Mouse (Mus musculus) intestine, embryonic 15.5 days (tissue): Measurements from ENCODE around the gene Ccser1. TPM values are rescaled to one million over a fixed set of nuclear protein-coding genes. Genes with fewer than 3 reads are reported as not detected.
A peak's percentile ranks its signal among the peaks of the same experiment; 100 is the strongest.
"Not testable (repeated sequence)": the region's sequence is repeated elsewhere in the genome, so short reads cannot be mapped to it uniquely, and the experiment has no call there.

Experiments
- ATAC-seq: fragments of 200-750 bp; cut with Nextera tagmentation; 2 replicates; pipeline ENCODE4 v1.8.0; 2017; ENCODE audit warnings: moderate TSS enrichment, moderate library complexity
- H3K27ac ChIP-seq: fragments of 300-500 bp; sonication (generic); 2 replicates; pipeline ENCODE4 v1.5.1; 2015; ENCODE audit warnings: mild to moderate bottlenecking, inconsistent platforms
- H3K27me3 ChIP-seq: fragments of 300-500 bp; sonication (generic); replicated peaks from 2 replicates; pipeline ENCODE4 v1.6.1; 2015; ENCODE audit warnings: inconsistent platforms
- H3K36me3 ChIP-seq: fragments of 300-500 bp; sonication (generic); 2 replicates; pipeline ENCODE4 v1.6.1; 2015; ENCODE audit warnings: inconsistent platforms
- H3K4me1 ChIP-seq: fragments of 300-500 bp; sonication (generic); replicated peaks from 2 replicates; pipeline ENCODE4 v1.6.1; 2015; ENCODE audit warnings: inconsistent platforms
- H3K4me2 ChIP-seq: fragments of 300-500 bp; sonication (generic); replicated peaks from 2 replicates; pipeline ENCODE4 v1.6.1; 2015; ENCODE audit warnings: mild to moderate bottlenecking, inconsistent platforms
- H3K4me3 ChIP-seq: fragments of 300-500 bp; sonication (generic); replicated peaks from 2 replicates; pipeline ENCODE4 v1.5.1; 2015; ENCODE audit warnings: inconsistent platforms
- H3K9ac ChIP-seq: fragments of 300-500 bp; sonication (generic); 2 replicates; pipeline ENCODE4 v1.6.1; 2015; ENCODE audit warnings: inconsistent platforms
- H3K9me3 ChIP-seq: fragments of 300-500 bp; sonication (generic); 2 replicates; pipeline ENCODE4 v1.6.1; 2016; ENCODE audit warnings: inconsistent platforms
- WGBS: fragments of 180-500 bp; shearing (Covaris S2); methylation state at CpG from one replicate; pipeline ENCODE4 v1.1.7; 2015; 5-methylcytosine and 5-hydroxymethylcytosine counted together
- polyA plus RNA-seq: library from polyadenylated mRNA; unstranded; fragments of >200 nt; fragmentation: Nextera tagmentation; extraction: Ambion mirVana; gene quantifications from 2 replicates; pipeline ENCODE4 v1.2.1, GENCODE M21; 2015

Gene Ccser1
- polyA plus RNA-seq, 1 experiment from 2014 or later: 5.6 TPM

DNA sequence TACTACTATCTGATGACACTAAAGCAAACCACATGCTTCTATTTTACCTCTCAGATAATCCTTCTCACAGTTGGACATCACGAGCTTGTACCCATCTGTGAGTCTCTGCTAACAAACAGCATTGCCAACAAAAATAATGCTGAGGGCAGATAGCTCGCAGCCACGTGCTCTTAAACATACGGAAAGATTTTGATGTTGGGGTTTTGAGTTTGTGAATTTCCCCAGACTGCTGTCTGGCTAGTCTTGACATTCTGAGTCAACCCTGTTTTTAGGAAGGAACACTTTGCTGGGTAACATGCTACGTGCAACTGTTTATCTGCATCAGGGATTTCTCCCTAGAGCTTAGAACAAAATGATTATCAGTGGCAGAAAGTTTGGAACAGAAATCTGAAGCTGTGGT is 52.9 kb downstream of the Ccser1 start:
- H3K4me2 ChIP-seq: no peak overlapping the region

DNA sequence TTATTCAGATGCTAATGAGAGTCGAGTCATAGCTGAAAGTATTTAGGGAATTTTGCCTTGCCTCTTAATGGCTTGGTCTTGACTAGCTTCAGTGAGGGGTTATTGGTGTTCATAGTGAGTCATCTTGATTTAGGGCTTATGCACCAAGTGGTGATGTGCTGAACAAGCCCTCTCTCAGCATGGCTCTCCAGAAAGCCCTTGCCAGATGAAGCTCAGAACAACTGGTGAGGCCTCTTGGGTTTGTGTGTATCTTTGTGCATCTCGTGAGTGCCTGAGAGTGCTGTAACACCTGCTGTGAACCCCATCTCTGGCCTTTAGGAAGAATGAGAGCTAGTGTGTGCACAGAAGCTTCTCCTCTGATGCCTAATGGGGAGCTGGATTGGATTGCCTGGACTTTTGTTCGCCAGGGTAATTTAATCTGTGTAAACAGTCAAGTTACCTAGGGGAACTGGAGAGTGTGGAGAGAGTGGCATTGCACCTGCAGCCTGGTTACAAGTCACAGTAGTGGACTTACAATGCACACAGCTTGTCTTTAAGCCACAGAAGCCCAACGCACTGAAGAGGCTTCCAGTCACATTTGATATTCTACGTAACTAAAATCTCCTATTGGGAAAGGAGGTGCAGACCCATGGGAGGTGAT is 53.5 kb downstream of the Ccser1 start:
- H3K27ac ChIP-seq: no peak overlapping the region
- H3K4me1 ChIP-seq: no peaks in the 10 kb centered on the region
- ATAC-seq: peak; percentile 53
- no peak overlapping the region for H3K4me2 ChIP-seq
- no peaks in the 10 kb centered on the region for H3K9me3 ChIP-seq
- 44% methylated on average over 5 of the region's 5 CpGs for WGBS
- H3K27me3 ChIP-seq: no peaks in the 10 kb centered on the region
- no peaks in the 10 kb centered on the region for H3K36me3 ChIP-seq
- no peak overlapping the region for H3K4me3 ChIP-seq
- H3K9ac ChIP-seq: no peak overlapping the region

More for the DNA sequence above, 52.9 kb downstream of the Ccser1 start:
- Histone ChIP-seq H3K9ac (no peak overlapping the region), H3K36me3 (no peaks in the 10 kb centered on the region), H3K27ac (no peak overlapping the region), H3K4me1 (no peaks in the 10 kb centered on the region), H3K9me3 (no peaks in the 10 kb centered on the region), H3K4me3 (no peak overlapping the region), H3K27me3 (no peaks in the 10 kb centered on the region)
- WGBS: 71% methylated on average over 5 of the region's 5 CpGs
- no peak for ATAC-seq

DNA sequence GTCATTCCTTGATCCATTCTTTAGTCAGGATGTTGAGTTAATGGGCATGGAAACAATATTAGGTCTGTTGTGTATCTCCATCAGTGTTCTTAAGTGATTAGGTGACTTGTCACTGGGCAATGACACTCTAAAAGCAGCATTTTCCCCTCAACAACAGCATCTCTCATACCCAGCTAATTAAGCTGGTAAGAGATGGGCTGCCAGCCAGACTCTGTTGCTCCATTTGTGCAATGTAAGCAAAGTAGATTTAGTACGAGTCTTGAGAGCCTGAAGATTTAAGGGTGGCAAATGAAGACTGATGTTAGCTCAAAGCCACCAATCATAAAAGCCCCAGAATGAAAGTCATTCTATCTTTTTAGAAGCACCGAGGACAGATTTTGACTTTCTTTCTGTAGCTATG is 60.5 kb downstream of the Ccser1 start:
- Histone ChIP-seq H3K36me3 (no peaks in the 10 kb centered on the region), H3K9me3 (no peaks in the 10 kb centered on the region), H3K27ac (no peak overlapping the region), H3K4me1 (no peaks in the 10 kb centered on the region), H3K9ac (no peak overlapping the region), H3K4me2 (no peak overlapping the region), H3K4me3 (no peak overlapping the region), H3K27me3 (no peaks in the 10 kb centered on the region)
- no peak for ATAC-seq
- WGBS: 80% methylated on average over 2 of the region's 2 CpGs

DNA sequence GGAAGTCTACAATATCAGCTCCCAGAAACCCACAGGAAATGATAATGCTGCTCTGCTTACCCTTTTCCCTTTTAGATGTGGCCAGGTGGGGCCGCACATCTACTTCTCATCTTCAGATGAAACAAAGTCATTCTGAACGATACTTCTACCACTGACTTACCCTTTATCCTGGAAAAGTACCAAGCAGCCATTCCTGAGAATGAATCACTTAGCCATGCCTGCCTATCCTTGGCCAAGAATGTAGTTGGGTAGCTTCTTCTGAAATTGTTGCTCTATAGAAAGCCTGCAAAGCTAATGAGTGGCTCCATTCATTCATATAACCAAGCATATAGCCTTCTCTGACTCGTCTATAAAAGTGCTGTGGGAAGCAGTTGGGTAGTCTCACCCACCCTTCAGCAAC is 62.4 kb downstream of the Ccser1 start:
- Histone ChIP-seq H3K4me1 (no peaks in the 10 kb centered on the region), H3K9me3 (no peaks in the 10 kb centered on the region), H3K4me3 (no peak overlapping the region), H3K27ac (no peak overlapping the region), H3K9ac (no peak overlapping the region), H3K27me3 (no peaks in the 10 kb centered on the region), H3K36me3 (no peaks in the 10 kb centered on the region), H3K4me2 (no peak overlapping the region)
- ATAC-seq: no peak
- WGBS: 86% methylated on average over 3 of the region's 3 CpGs

DNA sequence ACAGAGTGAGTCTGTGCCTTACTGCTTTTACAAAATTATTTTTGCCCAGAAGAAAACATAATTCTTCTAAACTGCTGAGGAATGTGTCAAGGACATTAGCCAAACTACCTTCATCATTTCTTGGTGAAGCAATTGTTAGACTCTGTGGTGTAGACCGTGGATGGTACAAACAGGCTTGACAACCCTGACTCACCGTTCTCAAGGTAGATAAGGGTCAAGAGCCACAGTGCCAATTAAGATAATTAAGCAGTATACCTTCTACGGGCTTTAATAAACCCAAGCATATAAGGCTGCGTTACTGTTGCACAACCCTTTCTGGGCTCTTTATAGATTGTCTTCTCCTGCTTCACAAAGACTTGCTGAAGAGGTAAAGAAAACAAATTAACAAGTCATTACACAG is 66.4 kb downstream of the Ccser1 start:
- ATAC-seq: peak; percentile 80
- Histone ChIP-seq H3K27me3 (no peaks in the 10 kb centered on the region), H3K9ac (no peak overlapping the region), H3K27ac (no peak overlapping the region), H3K4me3 (no peak overlapping the region), H3K36me3 (no peaks in the 10 kb centered on the region), H3K4me2 (no peak overlapping the region), H3K4me1 (no peaks in the 10 kb centered on the region), H3K9me3 (no peaks in the 10 kb centered on the region)
- WGBS: 58% methylated on average over 4 of the region's 4 CpGs

DNA sequence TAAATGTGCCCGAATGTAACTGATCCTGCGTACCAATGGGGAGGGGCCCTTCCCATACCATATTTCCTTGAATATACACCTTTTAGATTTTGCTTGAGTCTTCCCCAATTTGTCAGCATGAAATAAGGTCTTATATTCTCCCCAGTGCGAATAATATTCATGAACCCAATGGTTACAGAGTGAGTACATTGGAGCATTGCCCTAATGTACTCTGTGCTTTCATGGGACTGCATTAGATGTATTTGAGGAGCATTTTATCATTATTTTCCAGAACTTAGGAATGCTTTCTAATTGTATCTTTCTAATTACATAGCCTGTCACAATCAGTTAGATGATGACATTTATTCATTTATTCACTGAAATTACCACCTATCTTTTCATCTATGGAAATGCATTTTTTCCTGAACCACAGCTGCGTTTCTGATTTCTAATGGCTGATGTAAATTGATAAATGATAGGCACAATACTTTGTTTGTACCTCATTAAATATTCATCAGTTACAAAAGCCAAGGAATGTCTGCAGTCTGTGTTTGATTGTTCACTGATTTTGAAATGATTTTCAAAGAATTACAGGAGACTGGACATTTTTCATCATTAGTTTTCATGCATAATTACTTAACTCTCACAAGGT is 67.8 kb downstream of the Ccser1 start:
- Histone ChIP-seq H3K4me1 (no peaks in the 10 kb centered on the region), H3K4me3 (no peak overlapping the region), H3K36me3 (no peaks in the 10 kb centered on the region), H3K27me3 (no peaks in the 10 kb centered on the region), H3K27ac (no peak overlapping the region), H3K9ac (no peak overlapping the region), H3K9me3 (no peaks in the 10 kb centered on the region), H3K4me2 (no peak overlapping the region)
- no peak for ATAC-seq
- 79% methylated on average over 4 of the region's 4 CpGs for WGBS

DNA sequence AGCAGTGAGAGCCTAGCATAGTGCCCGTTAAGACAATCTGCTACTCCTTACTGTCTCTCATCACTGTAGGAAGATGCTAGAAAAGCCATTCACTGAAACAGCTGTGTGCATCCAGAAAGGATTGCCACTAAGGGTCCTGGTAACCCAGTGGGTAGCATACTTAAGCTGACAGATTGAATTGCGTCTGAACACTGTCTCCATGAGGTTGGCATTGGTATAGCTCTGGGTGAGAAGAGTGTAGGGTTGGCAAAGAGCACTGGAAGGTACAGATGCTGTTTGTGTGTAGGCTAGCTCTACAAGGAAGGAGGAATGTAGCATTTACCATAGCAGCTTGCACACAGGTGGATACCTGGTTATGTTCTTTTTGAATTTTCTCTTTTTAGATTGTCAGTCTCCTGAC is 68.6 kb downstream of the Ccser1 start:
- Histone ChIP-seq H3K36me3 (no peaks in the 10 kb centered on the region), H3K27ac (no peak overlapping the region), H3K27me3 (no peaks in the 10 kb centered on the region), H3K4me1 (no peaks in the 10 kb centered on the region), H3K9me3 (no peaks in the 10 kb centered on the region), H3K4me2 (no peak overlapping the region), H3K9ac (no peak overlapping the region), H3K4me3 (no peak overlapping the region)
- 80% methylated on average over 2 of the region's 2 CpGs for WGBS
- no peak for ATAC-seq

DNA sequence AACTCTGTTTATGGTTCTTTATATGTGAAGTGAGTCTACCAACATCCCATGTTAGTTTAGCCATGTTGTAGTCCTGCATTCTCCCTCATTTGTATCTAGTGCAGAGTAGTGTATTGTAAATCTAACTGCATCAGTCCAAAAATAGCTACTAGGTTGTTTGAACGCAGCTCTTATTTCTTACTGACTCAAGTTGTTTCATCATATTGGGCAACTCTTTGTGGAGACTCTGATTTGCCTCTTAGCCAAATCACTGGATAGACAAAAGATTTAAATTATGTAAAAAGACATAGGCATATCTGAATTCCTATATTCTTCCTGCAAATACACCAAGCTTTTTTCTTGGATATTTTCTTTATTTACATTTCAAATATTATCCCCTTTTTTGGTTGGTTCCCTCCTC is 71.1 kb downstream of the Ccser1 start:
- Histone ChIP-seq H3K9ac (no peak overlapping the region), H3K27ac (no peak overlapping the region), H3K4me1 (no peaks in the 10 kb centered on the region), H3K4me2 (no peak overlapping the region), H3K4me3 (no peak overlapping the region), H3K36me3 (no peaks in the 10 kb centered on the region), H3K9me3 (no peaks in the 10 kb centered on the region), H3K27me3 (no peaks in the 10 kb centered on the region)
- WGBS: 78% methylated on average over 1 of the region's 1 CpGs
- no peak for ATAC-seq

DNA sequence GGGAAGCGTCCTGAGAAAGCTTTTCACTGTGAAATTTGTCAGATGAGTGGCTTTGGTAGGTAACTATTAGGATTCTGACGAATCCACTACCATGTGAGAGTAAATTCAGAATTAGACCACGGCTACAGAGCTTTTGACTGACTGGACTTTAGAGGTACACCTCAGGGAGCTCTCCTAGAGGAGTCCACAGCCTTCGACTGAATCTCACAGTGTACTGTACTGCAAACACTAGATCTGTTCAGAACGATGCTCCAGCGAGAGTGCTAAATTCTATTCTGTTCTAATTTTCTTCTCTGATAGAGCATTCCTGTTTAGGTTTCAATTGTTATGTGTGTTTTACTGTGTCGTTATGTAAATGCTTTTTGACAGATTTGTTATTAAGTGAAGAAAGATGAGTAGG is 72.8 kb downstream of the Ccser1 start:
- no peak overlapping the region for H3K9ac ChIP-seq
- H3K27ac ChIP-seq: no peak overlapping the region
- no peak overlapping the region for H3K4me3 ChIP-seq
- H3K4me1 ChIP-seq: no peaks in the 10 kb centered on the region
- no peaks in the 10 kb centered on the region for H3K27me3 ChIP-seq
- WGBS: 83% methylated on average over 7 of the region's 7 CpGs
- no peak overlapping the region for H3K4me2 ChIP-seq
- H3K36me3 ChIP-seq: no peaks in the 10 kb centered on the region
- ATAC-seq: no peak
- H3K9me3 ChIP-seq: no peaks in the 10 kb centered on the region

DNA sequence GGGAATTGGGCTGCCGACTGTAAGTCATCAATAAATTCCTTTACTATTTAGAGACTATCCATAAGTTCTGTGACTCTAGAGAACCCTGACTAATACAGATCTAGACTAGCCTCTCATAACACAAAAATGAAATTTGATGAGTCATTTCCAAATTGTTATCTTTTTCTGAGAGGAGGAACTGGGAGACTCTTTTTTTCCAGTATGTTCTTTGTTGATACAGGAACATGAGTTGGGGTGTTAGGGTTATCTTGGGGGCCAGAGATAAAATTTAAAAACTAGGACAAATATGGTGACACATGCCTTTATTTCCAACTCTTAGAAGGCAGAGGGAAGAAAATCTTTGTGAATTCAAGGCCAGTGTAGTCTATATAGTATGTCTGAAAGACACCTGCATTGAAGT is 75.8 kb downstream of the Ccser1 start:
- H3K27me3 ChIP-seq, H3K9ac ChIP-seq, H3K4me1 ChIP-seq, ATAC-seq, H3K27ac ChIP-seq, H3K36me3 ChIP-seq, H3K9me3 ChIP-seq, H3K4me2 ChIP-seq, H3K4me3 ChIP-seq: not testable (repeated sequence)
- WGBS: 93% methylated on average over 1 of the region's 1 CpGs

DNA sequence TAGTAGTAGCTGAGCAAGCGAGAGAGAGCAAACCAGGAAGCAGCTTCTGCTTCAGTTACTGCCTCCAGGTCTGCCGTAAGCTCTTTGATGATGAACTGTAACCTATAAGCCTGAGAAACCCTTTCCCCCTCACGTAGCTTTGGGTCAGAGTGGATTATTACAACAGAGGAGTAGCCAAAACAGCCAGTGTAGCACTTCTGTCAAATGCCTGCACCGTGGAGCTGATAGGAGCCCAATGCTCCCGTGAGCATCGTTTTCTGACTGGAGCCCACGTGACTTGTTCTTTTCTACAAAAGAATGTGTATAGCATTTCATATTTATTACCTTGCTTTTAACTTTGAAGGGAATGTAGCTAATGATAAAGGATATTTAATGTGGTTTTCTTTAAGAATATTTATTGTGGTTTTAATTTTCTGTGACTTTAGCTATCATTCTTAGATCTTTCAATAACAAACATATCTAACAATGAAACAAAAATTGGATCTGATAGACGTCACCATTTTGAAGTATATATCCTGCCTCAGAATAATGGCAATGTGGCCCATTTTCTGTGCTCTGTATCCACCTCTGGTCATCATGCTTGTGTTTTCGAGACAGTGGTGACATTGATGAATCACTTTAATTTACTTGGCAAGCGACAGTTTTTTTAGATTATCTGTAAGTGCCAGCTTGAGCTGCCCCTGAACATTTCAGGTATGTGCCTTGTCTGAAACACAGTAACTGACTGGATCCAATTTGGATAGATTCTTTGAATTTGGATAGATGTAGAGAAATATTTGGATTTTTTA is 78.9 kb downstream of the Ccser1 start:
- Histone ChIP-seq H3K36me3 (no peaks in the 10 kb centered on the region), H3K27ac (no peak overlapping the region), H3K4me3 (no peak overlapping the region), H3K27me3 (no peaks in the 10 kb centered on the region), H3K9me3 (no peaks in the 10 kb centered on the region), H3K4me1 (no peaks in the 10 kb centered on the region), H3K9ac (no peak overlapping the region), H3K4me2 (no peak overlapping the region)
- ATAC-seq: no peak
- 69% methylated on average over 10 of the region's 10 CpGs for WGBS

DNA sequence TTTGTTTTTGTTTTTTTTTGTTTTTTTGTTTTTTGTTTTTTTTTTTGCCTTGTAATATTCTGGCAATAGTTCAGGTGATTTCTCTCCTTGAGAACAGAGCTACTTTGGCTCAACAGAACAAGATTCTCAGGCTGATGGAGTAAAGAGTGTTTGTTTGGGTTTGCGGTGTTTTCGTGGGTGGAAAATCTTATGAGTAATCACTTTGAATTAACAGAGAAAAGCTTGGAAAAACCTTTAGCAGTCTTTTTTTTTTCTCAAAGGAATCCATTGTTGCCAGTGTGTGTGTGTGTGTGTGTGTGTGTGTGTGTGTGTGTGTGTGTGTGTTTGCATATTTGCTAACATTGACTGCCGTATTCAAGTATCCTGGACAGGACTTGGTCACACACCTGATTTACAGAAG is 81.3 kb downstream of the Ccser1 start:
- H3K4me1 ChIP-seq: no peaks in the 10 kb centered on the region
- H3K9me3 ChIP-seq: no peaks in the 10 kb centered on the region
- ATAC-seq: no peak
- no peak overlapping the region for H3K9ac ChIP-seq
- no peaks in the 10 kb centered on the region for H3K36me3 ChIP-seq
- H3K27me3 ChIP-seq: no peaks in the 10 kb centered on the region
- WGBS: 76% methylated on average over 3 of the region's 3 CpGs
- no peak overlapping the region for H3K4me3 ChIP-seq
- H3K4me2 ChIP-seq: no peak overlapping the region
- no peak overlapping the region for H3K27ac ChIP-seq

DNA sequence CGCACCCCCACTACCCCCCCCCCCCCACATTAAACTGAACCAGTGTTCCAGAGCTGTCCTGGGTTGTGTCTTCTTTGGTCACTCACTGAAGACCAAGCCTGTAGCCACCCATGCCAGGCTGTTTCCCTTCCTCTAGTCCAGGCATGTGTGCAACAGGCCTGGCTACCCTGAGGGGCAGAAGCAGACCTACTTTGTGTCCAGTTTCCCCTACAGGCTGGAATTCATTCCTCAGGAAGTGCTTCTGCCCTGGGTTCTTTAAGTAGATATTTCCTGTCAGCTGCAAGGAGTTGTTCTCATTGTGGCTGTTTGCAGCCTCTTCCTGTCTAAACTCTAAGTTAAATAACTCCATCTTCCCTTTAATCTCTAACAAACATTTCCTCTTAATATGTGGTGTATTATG is 82.3 kb downstream of the Ccser1 start:
- H3K9me3 ChIP-seq: no peaks in the 10 kb centered on the region
- no peak overlapping the region for H3K4me3 ChIP-seq
- 0 out of 2 replicates have a peak, but pooled peaks have one; percentile 34 for ATAC-seq
- no peaks in the 10 kb centered on the region for H3K27me3 ChIP-seq
- WGBS: 18% methylated on average over 1 of the region's 1 CpGs
- no peaks in the 10 kb centered on the region for H3K36me3 ChIP-seq
- H3K9ac ChIP-seq: no peak overlapping the region
- H3K4me2 ChIP-seq: no peak overlapping the region
- no peak overlapping the region for H3K27ac ChIP-seq
- no peaks in the 10 kb centered on the region for H3K4me1 ChIP-seq
